Mouse (Mus musculus) MEL (cell line): ENCODE data around the gene Sephs2. TPM values are rescaled to one million over a fixed set of nuclear protein-coding genes. Genes with fewer than 3 reads are reported as not detected.

ENCODE experiments used
- DNase-seq: peaks from one replicate; pipeline ENCODE4 v3.0.0; 2011; ENCODE audit warnings: low read depth, low spot score
- H3K27ac ChIP-seq: 2 replicates; pipeline ENCODE4 v1.5.1; 2012; ENCODE audit warnings: low read depth, mild to moderate bottlenecking, control low read depth, low read length, moderate library complexity; ENCODE audit not compliant: control insufficient read depth
- H3K27me3 ChIP-seq, 2 experiments: fragments of 150-350 bp in 1 of 2; sonication (generic) in 1 of 2; 2 replicates each; pipeline ENCODE4 v1.6.1; 2012; ENCODE audit warnings: low read length in 2 of 2, mild to moderate bottlenecking in 2 of 2, improper control_type of control experiment in 1 of 2, moderate library complexity in 1 of 2; ENCODE audit not compliant: insufficient read depth in 2 of 2, control insufficient read depth in 1 of 2
- H3K36me3 ChIP-seq, 2 experiments: 2 replicates each; pipeline ENCODE4 v1.6.1; 2012 to 2014; ENCODE audit warnings: low read length in 2 of 2, improper control_type of control experiment in 1 of 2, inconsistent platforms in 1 of 2, mild to moderate bottlenecking in 1 of 2; ENCODE audit not compliant: insufficient read depth in 2 of 2, control insufficient read depth in 1 of 2
- H3K4me1 ChIP-seq, 2 experiments: fragments of 150-350 bp in 1 of 2; sonication (generic) in 1 of 2; 2 replicates each; pipeline ENCODE4 v1.6.1; 2012; ENCODE audit warnings: low read length in 2 of 2, improper control_type of control experiment in 1 of 2, mild to moderate bottlenecking in 1 of 2; ENCODE audit not compliant: insufficient read depth in 2 of 2, control insufficient read depth in 1 of 2
- H3K4me3 ChIP-seq, 2 experiments: fragments of 150-350 bp in 1 of 2; sonication (generic) in 1 of 2; 2 replicates each; pipeline ENCODE4 v1.5.1; 2012; ENCODE audit warnings: low read depth in 2 of 2, low read length in 2 of 2, mild to moderate bottlenecking in 2 of 2, moderate library complexity in 2 of 2, control low read depth in 1 of 2, improper control_type of control experiment in 1 of 2; ENCODE audit not compliant: control insufficient read depth in 1 of 2, insufficient read depth in 1 of 2
- H3K79me2 ChIP-seq: 2 replicates; pipeline ENCODE4 v1.6.1; 2012; ENCODE audit warnings: mild to moderate bottlenecking, low read length, moderate library complexity; ENCODE audit not compliant: control insufficient read depth, poor library complexity, insufficient read depth
- H3K9ac ChIP-seq: 2 replicates; pipeline ENCODE4 v1.6.1; 2012; ENCODE audit warnings: low read depth, mild to moderate bottlenecking, control low read depth, low read length, moderate library complexity; ENCODE audit not compliant: control insufficient read depth, poor library complexity, severe bottlenecking
- H3K9me3 ChIP-seq: fragments of 150-350 bp; sonication (generic); replicated peaks from 2 replicates; pipeline ENCODE4 v1.6.1; 2012; ENCODE audit warnings: mild to moderate bottlenecking, low read length, improper control_type of control experiment, moderate library complexity; ENCODE audit not compliant: insufficient read depth
- CTCF ChIP-seq, 3 experiments: IDR thresholded peaks in 2 of 3; conservative IDR thresholded peaks in 1 of 3; 2 replicates each; pipeline ENCODE4 v1.5.1; 2011 to 2012; ENCODE audit warnings: low read length in 3 of 3, low read depth in 2 of 3, mild to moderate bottlenecking in 2 of 3, improper control_type of control experiment in 1 of 3, inconsistent platforms in 1 of 3, mixed read lengths in 1 of 3, moderate library complexity in 1 of 3; ENCODE audit not compliant: control insufficient read depth in 1 of 3, insufficient read depth in 1 of 3, poor library complexity in 1 of 3, severe bottlenecking in 1 of 3
- E2F4 ChIP-seq: IDR thresholded peaks from 2 replicates; pipeline ENCODE4 v1.6.1; 2011; ENCODE audit warnings: low read depth, low read length, improper control_type of control experiment, borderline replicate concordance
- EP300 ChIP-seq, 2 experiments: IDR thresholded peaks; 2 replicates each; pipeline ENCODE4 v1.6.1; 2011; ENCODE audit warnings: improper control_type of control experiment in 2 of 2, low read length in 2 of 2, low read depth in 1 of 2, mild to moderate bottlenecking in 1 of 2
- ETS1 ChIP-seq: IDR thresholded peaks from 2 replicates; pipeline ENCODE4 v1.6.1; 2012; ENCODE audit warnings: low read depth, mild to moderate bottlenecking, inconsistent platforms, low read length, improper control_type of control experiment, moderate library complexity
- GABPA ChIP-seq: IDR thresholded peaks from 2 replicates; pipeline ENCODE4 v1.6.1; 2012; ENCODE audit warnings: low read depth, mild to moderate bottlenecking, inconsistent platforms, low read length, improper control_type of control experiment, moderate library complexity
- GATA1 ChIP-seq: IDR thresholded peaks from 2 replicates; pipeline ENCODE4 v1.6.1; 2011; ENCODE audit warnings: low read depth, low read length, improper control_type of control experiment
- KAT2A ChIP-seq: conservative IDR thresholded peaks from 2 replicates; pipeline ENCODE4 v1.6.1; 2012; ENCODE audit warnings: low read depth, low read length, improper control_type of control experiment, inconsistent platforms
- MAZ ChIP-seq: IDR thresholded peaks from 2 replicates; pipeline ENCODE4 v1.6.1; 2012; ENCODE audit warnings: low read depth, mild to moderate bottlenecking, inconsistent platforms, low read length, improper control_type of control experiment
- MXI1 ChIP-seq: IDR thresholded peaks from 2 replicates; pipeline ENCODE4 v1.6.1; 2011; ENCODE audit warnings: mild to moderate bottlenecking, low read depth, low read length, improper control_type of control experiment
- MYB ChIP-seq: IDR thresholded peaks from 2 replicates; pipeline ENCODE4 v1.6.1; 2011; ENCODE audit warnings: mild to moderate bottlenecking, low read depth, low read length, improper control_type of control experiment
- MYC ChIP-seq: IDR thresholded peaks from 2 replicates; pipeline ENCODE4 v1.6.1; 2011; ENCODE audit warnings: low read depth, mild to moderate bottlenecking, low read length, improper control_type of control experiment, moderate library complexity
- POLR2A ChIP-seq, 2 experiments: IDR thresholded peaks; 2 replicates each; pipeline ENCODE4 v1.6.1; 2011 to 2012; ENCODE audit warnings: low read length in 2 of 2, mild to moderate bottlenecking in 2 of 2, control low read depth in 1 of 2, improper control_type of control experiment in 1 of 2, low read depth in 1 of 2, moderate library complexity in 1 of 2; ENCODE audit not compliant: control insufficient read depth in 1 of 2, insufficient read depth in 1 of 2, poor library complexity in 1 of 2
- RCOR1 ChIP-seq: IDR thresholded peaks from 2 replicates; pipeline ENCODE4 v1.6.1; 2012; ENCODE audit warnings: low read depth, mild to moderate bottlenecking, inconsistent platforms, low read length, improper control_type of control experiment
- SIN3A ChIP-seq: IDR thresholded peaks from 2 replicates; pipeline ENCODE4 v1.6.1; 2012; ENCODE audit warnings: low read length, improper control_type of control experiment, inconsistent platforms
- TAL1 ChIP-seq: IDR thresholded peaks from 2 replicates; pipeline ENCODE4 v1.6.1; 2012; ENCODE audit warnings: mild to moderate bottlenecking, inconsistent platforms, low read length, moderate library complexity, mixed read lengths
- TCF12 ChIP-seq: IDR thresholded peaks from 2 replicates; pipeline ENCODE4 v1.6.1; 2014; ENCODE audit warnings: low read depth, mild to moderate bottlenecking, inconsistent platforms, low read length, improper control_type of control experiment, moderate library complexity
- USF1 ChIP-seq: IDR thresholded peaks from 2 replicates; pipeline ENCODE4 v1.6.1; 2014; ENCODE audit warnings: low read depth, mild to moderate bottlenecking, inconsistent platforms, low read length, improper control_type of control experiment, moderate library complexity
- USF2 ChIP-seq, 2 experiments: IDR thresholded peaks; 2 replicates each; pipeline ENCODE4 v1.6.1; 2011 to 2012; ENCODE audit warnings: improper control_type of control experiment in 2 of 2, low read length in 2 of 2, borderline replicate concordance in 1 of 2, inconsistent platforms in 1 of 2, low read depth in 1 of 2, mild to moderate bottlenecking in 1 of 2; ENCODE audit not compliant: insufficient read depth in 1 of 2
- ZC3H11A ChIP-seq: IDR thresholded peaks from 2 replicates; pipeline ENCODE4 v1.6.1; 2012; ENCODE audit warnings: low read depth, mild to moderate bottlenecking, inconsistent platforms, low read length, improper control_type of control experiment
- ZKSCAN1 ChIP-seq: IDR thresholded peaks from 2 replicates; pipeline ENCODE4 v1.6.1; 2012; ENCODE audit warnings: low read depth, mild to moderate bottlenecking, inconsistent platforms, low read length, improper control_type of control experiment, moderate library complexity
- polyA plus RNA-seq, 2 experiments: library from polyadenylated mRNA; stranded (reverse) in 1 of 2; unstranded in 1 of 2; fragments of >175 nt in 1 of 2; fragments of >200 nt in 1 of 2; gene quantifications; 2 replicates each; pipeline versions ENCODE4 v1.2.1 to v1.2.4; 2012; ENCODE audit warnings: low replicate concordance in 2 of 2, low read depth in 1 of 2; ENCODE audit not compliant: insufficient read length in 2 of 2, insufficient read depth in 1 of 2, missing spikeins in 1 of 2
- total RNA-seq: library from RNA; depleted of rRNA; stranded (reverse); fragments of 300-350 nt; gene quantifications from 2 replicates; pipeline ENCODE4 v1.2.3, GENCODE M21; 2012

Sephs2 gene
- total and polyA plus RNA-seq, 3 experiments: 109 to 182 TPM; not detected in 1

DNA sequence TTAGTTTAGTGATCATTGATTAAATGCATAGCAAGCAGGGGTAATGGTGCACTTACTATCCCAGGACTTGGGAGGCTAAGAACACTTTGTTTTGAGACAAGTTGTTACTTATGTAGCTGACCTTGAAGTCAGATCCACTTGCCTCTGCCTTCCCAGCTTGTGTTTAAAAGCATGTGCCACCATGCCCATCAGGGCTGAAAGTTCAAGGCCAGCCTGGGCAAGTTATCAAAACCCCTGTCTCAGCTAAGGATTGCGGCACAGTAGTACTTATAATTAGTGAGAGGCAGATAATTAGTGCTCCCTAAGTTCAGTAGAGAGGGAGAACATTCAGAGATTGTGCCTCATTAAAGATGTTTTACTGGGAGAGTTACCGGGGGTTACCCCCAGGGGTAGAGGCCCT is 39.1 kb downstream of the Sephs2 start:
- no peak for TF ChIP-seq ZC3H11A
- no peak for TF ChIP-seq MYB
- Histone ChIP-seq H3K4me3 (no peak overlapping the region), H3K36me3 (peaks cover 0 to 14% of the 10 kb centered on the region in 2 experiments; a peak in 3 of 4 replicates), H3K27me3 (no peaks in the 10 kb centered on the region), H3K9me3 (no peaks in the 10 kb centered on the region), H3K4me1 (peaks cover 2 to 18% of the 10 kb centered on the region in 2 experiments; a peak in 3 of 4 replicates), H3K27ac (no peak overlapping the region), H3K79me2 (peaks cover 37% of the 10 kb centered on the region), H3K9ac (no peak overlapping the region)
- no peak for DNase-seq

DNA sequence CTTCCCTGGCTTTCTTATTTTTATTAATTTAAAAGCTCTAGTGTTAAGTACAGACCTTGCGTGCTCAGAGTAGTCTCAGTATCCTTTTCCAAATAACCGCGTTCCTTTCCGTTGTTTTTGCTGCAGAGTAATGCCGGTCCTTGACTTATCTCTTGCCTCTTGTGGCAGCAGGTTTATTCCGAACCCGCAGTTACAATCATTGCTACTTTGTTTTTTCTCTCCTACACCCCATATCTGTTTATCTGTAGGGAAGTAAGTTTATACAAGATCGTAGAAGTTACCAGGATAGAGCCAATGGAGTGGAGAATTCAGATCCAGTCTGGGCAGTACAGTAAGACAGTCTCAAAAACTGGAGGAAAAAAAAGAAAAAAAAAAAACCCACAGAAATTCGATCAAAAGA is 40.1 kb downstream of the Sephs2 start:
- Histone ChIP-seq H3K27me3 (no peaks in the 10 kb centered on the region), H3K79me2 (peaks cover 37% of the 10 kb centered on the region), H3K27ac (peak overlapping the region; percentile 74), H3K9me3 (no peaks in the 10 kb centered on the region), H3K9ac (peak overlapping the region; percentile 94), H3K4me1 (peaks cover 2 to 18% of the 10 kb centered on the region in 2 experiments; a peak in 3 of 4 replicates), H3K36me3 (peaks cover 0 to 14% of the 10 kb centered on the region in 2 experiments; a peak in 3 of 4 replicates), H3K4me3 (peak overlapping the region; percentile 80 to 83)
- peak; percentile 73 for DNase-seq
- TF ChIP-seq TAL1: peak; percentile 53
- peak; percentile 49; the same call in 1 of the 2 replicates for TF ChIP-seq ETS1
- TF ChIP-seq TCF12: 0 out of 2 replicates have a peak, but pooled peaks have one; percentile 38
- TF ChIP-seq USF2 (IDR thresholded peaks at IDR 0.05; ENCODE audit: borderline replicate concordance in 1 of 2, insufficient read depth in 1 of 2, low read depth in 1 of 2, low read length in 2 of 2): no peak
- peak; percentile 71; the same call in 1 of the 2 replicates for TF ChIP-seq GATA1
- TF ChIP-seq MXI1: peak; percentile 35
- peak in 1 of 2 experiments; percentile 62 for TF ChIP-seq EP300 (IDR thresholded peaks at IDR 0.05; ENCODE audit: low read depth in 1 of 2, low read length in 2 of 2)
- peak; percentile 49; the same call in 1 of the 2 replicates for TF ChIP-seq SIN3A
- no peak for TF ChIP-seq KAT2A
- TF ChIP-seq ZC3H11A: no peak
- TF ChIP-seq CTCF (IDR thresholded peaks at IDR 0.05 in 2 of 3, conservative IDR thresholded peaks at IDR 0.05 in 1 of 3; ENCODE audit: control insufficient read depth in 1 of 3, insufficient read depth in 1 of 3, low read depth in 2 of 3, low read length in 3 of 3, poor library complexity in 1 of 3, severe bottlenecking in 1 of 3): no peak
- peak; percentile 79 for TF ChIP-seq RCOR1
- 0 out of 2 replicates have a peak, but pooled peaks have one; percentile 13 for TF ChIP-seq MYC

DNA sequence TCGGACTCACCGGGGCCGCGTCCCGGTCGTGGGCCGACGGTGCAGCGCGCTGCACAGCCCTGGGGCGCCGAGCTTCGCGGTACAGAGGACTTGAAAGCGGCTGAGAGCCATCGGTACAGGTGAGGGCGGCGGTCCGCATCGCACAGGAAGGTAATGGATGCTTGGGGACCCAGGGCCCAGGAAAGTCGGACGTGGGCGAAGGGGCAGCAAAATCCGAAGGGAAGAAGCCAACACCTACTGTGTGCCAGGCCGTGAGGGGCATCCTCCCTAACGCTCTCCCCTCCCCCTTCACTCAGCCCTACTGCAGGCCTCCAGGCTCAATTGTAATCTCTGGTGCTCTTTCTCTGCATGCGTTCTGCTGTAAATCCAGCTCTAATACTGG is 40.5 kb downstream of the Sephs2 start:
- Histone ChIP-seq H3K36me3 (peaks cover 0 to 14% of the 10 kb centered on the region in 2 experiments; a peak in 3 of 4 replicates), H3K9me3 (no peaks in the 10 kb centered on the region), H3K79me2 (peaks cover 37% of the 10 kb centered on the region), H3K27ac (peak overlapping the region; percentile 74), H3K4me3 (peak overlapping the region; percentile 80 to 83), H3K27me3 (no peaks in the 10 kb centered on the region), H3K9ac (peak overlapping the region; percentile 94), H3K4me1 (peaks cover 2 to 20% of the 10 kb centered on the region in 2 experiments; a peak in 3 of 4 replicates)
- peak; percentile 71 for DNase-seq
- TF ChIP-seq GABPA (no peak), ZC3H11A (no peak), ZKSCAN1 (peak; percentile 91), KAT2A (no peak), MAZ (no peak), MXI1 (peak; percentile 15; the same call in 1 of the 2 replicates), POLR2A (IDR thresholded peaks at IDR 0.05; ENCODE audit: control insufficient read depth in 1 of 2, insufficient read depth in 1 of 2, low read depth in 1 of 2, low read length in 2 of 2, poor library complexity in 1 of 2) (no peak), E2F4 (no peak), USF1 (no peak), ETS1 (no peak)
